Mouse (Mus musculus): ENCODE measurements around the gene Ect2l. TPM values are rescaled to one million over a fixed set of nuclear protein-coding genes. Genes with fewer than 3 reads are reported as not detected.
"Not testable (repeated sequence)": the region's sequence is repeated elsewhere in the genome, so short reads cannot be mapped to it uniquely, and the experiment has no call there.

Gene Ect2l
- polyA plus RNA-seq, 1 experiment from 2014 or later = 0.28 TPM

DNA sequence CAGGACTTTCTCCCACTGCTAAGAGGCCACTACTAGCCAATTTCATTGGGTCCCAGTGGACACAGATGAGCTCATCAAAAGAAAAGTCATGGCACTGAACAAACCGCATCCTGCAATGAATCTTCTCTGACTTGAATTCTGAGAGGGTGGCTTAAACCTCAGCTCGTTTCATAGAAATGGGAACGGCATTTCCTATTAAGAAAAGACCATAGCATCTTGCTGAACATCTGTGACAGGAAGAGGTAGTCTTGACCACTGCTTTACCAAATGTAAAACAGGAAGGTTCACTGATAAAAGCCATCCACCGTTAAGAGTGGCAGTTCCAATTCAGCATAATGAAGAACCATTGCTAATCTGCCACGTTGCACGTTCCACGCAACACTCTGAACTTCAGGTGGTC, 34.0 kb downstream of the Ect2l start:
- H3K4me1 ChIP-seq (ENCODE audit: control insufficient read depth, insufficient read depth, low read length) = no peaks in the 10 kb centered on the region
- no peak overlapping the region for H3K4me3 ChIP-seq (ENCODE audit: low read depth, low read length)
- no peaks in the 10 kb centered on the region for H3K27me3 ChIP-seq (ENCODE audit: control insufficient read depth, insufficient read depth, low read length)
- ATAC-seq (ENCODE audit: low read depth) = no peak
- H3K27ac ChIP-seq (ENCODE audit: low read depth, low read length) = no peak overlapping the region
- H3K36me3 ChIP-seq (ENCODE audit: control insufficient read depth, insufficient read depth, low read length) = no peaks in the 10 kb centered on the region
- H3K4me2 ChIP-seq (ENCODE audit: low read depth, low read length) = no peak overlapping the region
- H3K9ac ChIP-seq (replicated peaks; ENCODE audit: low read depth, low read length) = no peak overlapping the region
- H3K9me3 ChIP-seq (ENCODE audit: control insufficient read depth, low read length) = no peaks in the 10 kb centered on the region
- 90% methylated on average over 7 of the region's 7 CpGs for WGBS

DNA sequence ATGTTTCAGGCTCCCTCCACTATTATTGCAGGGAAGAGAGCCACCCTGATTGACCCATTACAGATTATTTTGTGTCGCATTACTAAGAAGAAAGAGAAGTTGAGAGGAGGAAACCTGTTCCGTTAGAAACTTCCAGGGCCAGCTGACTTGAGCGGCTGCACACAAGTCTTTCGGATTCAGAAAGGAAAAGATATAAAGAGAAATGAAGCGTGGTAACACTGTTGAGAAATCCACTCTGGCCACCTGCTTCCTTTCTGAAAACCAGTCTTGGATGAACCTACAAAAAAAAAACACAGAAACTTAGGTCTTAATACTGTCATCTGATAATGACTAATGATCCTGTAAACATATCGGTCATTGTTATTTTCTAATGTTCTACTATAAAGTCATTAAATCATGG, 35.6 kb downstream of the Ect2l start:
- Histone ChIP-seq H3K27me3 (ENCODE audit: control insufficient read depth, insufficient read depth, low read length) (no peaks in the 10 kb centered on the region), H3K36me3 (ENCODE audit: control insufficient read depth, insufficient read depth, low read length) (no peaks in the 10 kb centered on the region), H3K4me3 (ENCODE audit: low read depth, low read length) (no peak overlapping the region), H3K27ac (ENCODE audit: low read depth, low read length) (no peak overlapping the region), H3K9ac (replicated peaks; ENCODE audit: low read depth, low read length) (no peak overlapping the region), H3K4me2 (ENCODE audit: low read depth, low read length) (no peak overlapping the region), H3K9me3 (ENCODE audit: control insufficient read depth, low read length) (no peaks in the 10 kb centered on the region), H3K4me1 (ENCODE audit: control insufficient read depth, insufficient read depth, low read length) (no peaks in the 10 kb centered on the region)
- ATAC-seq (ENCODE audit: low read depth) = no peak
- WGBS = 89% methylated on average over 6 of the region's 6 CpGs

DNA sequence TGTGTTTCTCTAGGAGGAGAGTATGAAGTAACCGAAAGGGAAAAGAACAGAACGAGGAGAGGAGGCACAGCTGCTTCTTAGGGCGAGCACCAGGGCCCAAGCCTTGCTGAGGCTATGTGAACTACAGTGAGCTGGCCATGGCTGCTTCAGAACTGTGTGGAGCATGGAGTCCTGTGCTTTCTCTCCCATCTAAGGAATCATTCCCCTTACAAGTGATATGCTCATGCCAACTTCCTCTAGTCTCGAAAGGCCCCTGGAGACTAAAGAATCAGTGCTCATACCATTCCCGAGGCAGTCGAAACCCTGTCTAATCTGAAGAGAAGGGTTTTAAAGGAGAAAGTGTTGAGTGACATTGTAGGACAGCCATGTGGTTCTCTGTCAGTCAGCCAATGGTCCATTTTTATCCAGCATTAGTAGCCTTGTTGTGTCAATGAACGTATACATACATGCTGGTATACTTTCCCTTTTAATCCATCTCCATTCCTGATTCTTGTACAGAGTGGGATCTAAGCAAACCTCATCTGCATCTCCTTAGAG, 48.2 kb downstream of the Ect2l start:
- no peaks in the 10 kb centered on the region for H3K4me1 ChIP-seq (ENCODE audit: control insufficient read depth, insufficient read depth, low read length)
- H3K27ac ChIP-seq (ENCODE audit: low read depth, low read length) = no peak overlapping the region
- H3K27me3 ChIP-seq (ENCODE audit: control insufficient read depth, insufficient read depth, low read length) = no peaks in the 10 kb centered on the region
- H3K4me2 ChIP-seq (ENCODE audit: low read depth, low read length) = no peak overlapping the region
- no peak overlapping the region for H3K9ac ChIP-seq (replicated peaks; ENCODE audit: low read depth, low read length)
- H3K9me3 ChIP-seq (ENCODE audit: control insufficient read depth, low read length) = no peaks in the 10 kb centered on the region
- no peak for ATAC-seq (ENCODE audit: low read depth)
- no peaks in the 10 kb centered on the region for H3K36me3 ChIP-seq (ENCODE audit: control insufficient read depth, insufficient read depth, low read length)
- no peak overlapping the region for H3K4me3 ChIP-seq (ENCODE audit: low read depth, low read length)
- WGBS = 89% methylated on average over 7 of the region's 7 CpGs

DNA sequence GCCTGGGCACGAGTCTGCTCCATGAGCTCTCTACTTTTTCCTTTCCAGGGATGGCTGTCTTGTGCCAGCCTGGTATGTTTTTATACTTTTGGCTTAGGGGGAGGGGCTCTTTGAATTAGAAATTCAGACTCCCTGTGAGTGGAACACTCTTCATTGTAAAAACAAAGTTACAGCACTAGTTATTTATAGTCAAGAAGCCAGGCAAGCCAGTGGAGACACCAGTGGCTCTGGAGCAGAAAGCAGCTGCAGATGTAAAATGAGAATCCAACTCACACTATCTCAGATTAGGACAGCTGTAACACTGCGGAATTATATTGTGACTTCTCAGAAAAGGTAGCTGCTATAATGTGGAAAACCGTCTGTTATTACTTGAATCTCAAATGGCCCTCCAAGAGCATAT, 63.5 kb downstream of the Ect2l start:
- ATAC-seq (ENCODE audit: low read depth) = no peak
- no peak overlapping the region for H3K4me2 ChIP-seq (ENCODE audit: low read depth, low read length)
- 89% methylated on average over 3 of the region's 3 CpGs for WGBS
- no peak overlapping the region for H3K27ac ChIP-seq (ENCODE audit: low read depth, low read length)
- H3K9me3 ChIP-seq (ENCODE audit: control insufficient read depth, low read length) = no peaks in the 10 kb centered on the region
- no peaks in the 10 kb centered on the region for H3K27me3 ChIP-seq (ENCODE audit: control insufficient read depth, insufficient read depth, low read length)
- no peaks in the 10 kb centered on the region for H3K36me3 ChIP-seq (ENCODE audit: control insufficient read depth, insufficient read depth, low read length)
- H3K4me1 ChIP-seq (ENCODE audit: control insufficient read depth, insufficient read depth, low read length) = no peaks in the 10 kb centered on the region
- no peak overlapping the region for H3K4me3 ChIP-seq (ENCODE audit: low read depth, low read length)
- no peak overlapping the region for H3K9ac ChIP-seq (replicated peaks; ENCODE audit: low read depth, low read length)

DNA sequence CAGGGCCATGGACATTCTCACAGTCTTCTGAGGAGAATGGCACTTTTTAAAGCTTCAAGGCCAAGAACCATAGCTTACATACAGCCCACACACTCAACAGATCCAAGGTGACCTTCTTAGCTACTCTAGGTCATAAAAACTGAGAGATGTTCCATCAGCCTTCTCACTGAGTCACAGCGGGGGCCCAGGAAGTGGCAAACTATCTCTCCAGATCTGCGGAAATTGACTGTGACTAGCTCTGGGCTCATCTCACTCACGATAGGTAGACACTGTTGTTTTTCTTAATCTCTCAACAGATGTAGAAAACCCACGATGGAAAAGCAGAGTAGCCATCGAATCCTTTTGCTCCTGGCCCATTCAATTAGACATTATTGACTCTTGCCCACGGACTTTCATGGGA, 68.5 kb downstream of the Ect2l start:
- no peak overlapping the region for H3K27ac ChIP-seq (ENCODE audit: low read depth, low read length)
- 85% methylated on average over 6 of the region's 6 CpGs for WGBS
- ATAC-seq (ENCODE audit: low read depth) = no peak
- H3K27me3 ChIP-seq (ENCODE audit: control insufficient read depth, insufficient read depth, low read length) = no peaks in the 10 kb centered on the region
- H3K4me1 ChIP-seq (ENCODE audit: control insufficient read depth, insufficient read depth, low read length) = no peaks in the 10 kb centered on the region
- no peak overlapping the region for H3K9ac ChIP-seq (replicated peaks; ENCODE audit: low read depth, low read length)
- H3K4me3 ChIP-seq (ENCODE audit: low read depth, low read length) = no peak overlapping the region
- H3K36me3 ChIP-seq (ENCODE audit: control insufficient read depth, insufficient read depth, low read length) = no peaks in the 10 kb centered on the region
- H3K9me3 ChIP-seq (ENCODE audit: control insufficient read depth, low read length) = no peaks in the 10 kb centered on the region
- no peak overlapping the region for H3K4me2 ChIP-seq (ENCODE audit: low read depth, low read length)

DNA sequence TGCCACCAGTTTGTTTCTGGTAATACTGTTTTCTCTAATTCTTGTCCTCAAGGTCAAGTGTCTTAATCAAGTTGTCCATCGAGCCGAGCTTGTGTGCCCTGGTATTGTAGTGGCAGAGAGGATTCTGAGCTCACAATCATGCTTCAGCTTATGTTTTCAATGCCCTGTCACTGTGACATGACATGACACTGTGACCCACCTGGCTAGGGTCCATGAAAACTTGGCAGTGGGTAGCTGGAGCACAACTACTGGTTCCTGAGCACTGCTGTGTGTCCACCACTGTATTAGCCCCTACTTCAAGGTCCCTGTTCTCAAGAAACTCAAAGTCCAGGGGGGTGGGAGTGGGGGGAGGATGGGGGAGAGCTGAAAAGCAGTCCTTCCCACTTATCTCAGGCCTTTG, 69.3 kb downstream of the Ect2l start:
- H3K27me3 ChIP-seq (ENCODE audit: control insufficient read depth, insufficient read depth, low read length) = no peaks in the 10 kb centered on the region
- no peak overlapping the region for H3K4me3 ChIP-seq (ENCODE audit: low read depth, low read length)
- H3K9me3 ChIP-seq (ENCODE audit: control insufficient read depth, low read length) = no peaks in the 10 kb centered on the region
- H3K9ac ChIP-seq (replicated peaks; ENCODE audit: low read depth, low read length) = no peak overlapping the region
- WGBS = 95% methylated on average over 2 of the region's 2 CpGs
- H3K4me2 ChIP-seq (ENCODE audit: low read depth, low read length) = no peak overlapping the region
- ATAC-seq (ENCODE audit: low read depth) = no peak
- no peaks in the 10 kb centered on the region for H3K36me3 ChIP-seq (ENCODE audit: control insufficient read depth, insufficient read depth, low read length)
- no peak overlapping the region for H3K27ac ChIP-seq (ENCODE audit: low read depth, low read length)
- no peaks in the 10 kb centered on the region for H3K4me1 ChIP-seq (ENCODE audit: control insufficient read depth, insufficient read depth, low read length)

DNA sequence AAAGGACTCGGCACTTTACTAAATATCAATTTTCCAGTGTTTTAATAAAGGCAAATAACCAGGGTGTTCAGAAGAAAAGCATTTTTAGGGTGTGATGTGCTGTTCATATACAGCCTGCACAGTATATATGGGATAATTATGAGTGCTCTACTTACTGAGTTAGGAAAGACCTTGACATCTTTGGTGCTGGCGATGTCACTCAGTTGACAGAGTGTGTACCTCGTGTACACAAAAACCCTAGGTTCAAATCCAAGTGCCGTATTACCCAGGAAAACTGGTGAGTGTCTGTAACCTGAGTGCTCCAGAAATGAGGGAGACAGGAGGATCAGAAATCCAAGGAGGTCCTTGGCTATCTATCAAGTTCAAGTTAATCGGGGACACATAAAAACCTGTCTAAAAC, 71.1 kb downstream of the Ect2l start:
- peak overlapping the region; percentile 23; the same call in 1 of the 2 replicates for H3K4me2 ChIP-seq (ENCODE audit: low read depth, low read length)
- 85% methylated on average over 5 of the region's 5 CpGs for WGBS
- no peaks in the 10 kb centered on the region for H3K36me3 ChIP-seq (ENCODE audit: control insufficient read depth, insufficient read depth, low read length)
- peak overlapping the region; percentile 16; the same call in 1 of the 2 replicates for H3K4me3 ChIP-seq (ENCODE audit: low read depth, low read length)
- no peak overlapping the region for H3K27ac ChIP-seq (ENCODE audit: low read depth, low read length)
- no peak overlapping the region for H3K9ac ChIP-seq (replicated peaks; ENCODE audit: low read depth, low read length)
- no peaks in the 10 kb centered on the region for H3K27me3 ChIP-seq (ENCODE audit: control insufficient read depth, insufficient read depth, low read length)
- ATAC-seq (ENCODE audit: low read depth) = peak; percentile 54; the same call in 1 of the 2 replicates
- no peaks in the 10 kb centered on the region for H3K4me1 ChIP-seq (ENCODE audit: control insufficient read depth, insufficient read depth, low read length)
- no peaks in the 10 kb centered on the region for H3K9me3 ChIP-seq (ENCODE audit: control insufficient read depth, low read length)

DNA sequence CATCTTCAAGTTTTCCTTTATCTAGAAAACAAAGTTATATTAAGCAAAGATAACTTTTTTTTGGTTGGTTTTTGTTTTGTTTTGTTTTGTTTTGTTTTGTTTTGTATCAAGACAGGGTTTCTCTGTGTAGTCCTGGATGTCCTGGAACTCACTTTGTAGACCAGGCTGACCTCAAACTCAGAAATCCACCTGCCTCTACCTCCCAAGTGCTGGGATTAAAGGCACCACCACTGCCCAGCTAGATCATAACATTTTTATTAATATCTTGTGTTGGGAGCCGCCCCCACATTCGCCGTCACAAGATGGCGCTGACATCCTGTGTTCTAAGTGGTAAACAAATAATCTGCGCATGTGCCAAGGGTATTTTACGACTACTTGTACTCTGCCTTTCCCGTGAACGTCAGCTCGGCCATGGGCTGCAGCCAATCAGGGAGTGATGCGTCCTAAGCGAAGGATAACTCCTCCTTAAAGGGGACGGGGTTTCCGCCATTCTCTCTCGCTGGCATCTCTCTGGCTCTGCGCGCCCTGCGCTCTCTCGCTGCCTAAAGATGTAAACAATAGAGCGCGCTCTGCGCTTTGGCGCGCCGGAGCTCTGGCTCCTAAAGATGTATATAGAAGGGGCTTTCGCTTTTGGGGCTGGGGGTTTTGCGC, 71.7 kb downstream of the Ect2l start:
- H3K9me3 ChIP-seq (ENCODE audit: control insufficient read depth, low read length); H3K27me3 ChIP-seq (ENCODE audit: control insufficient read depth, insufficient read depth, low read length); H3K27ac ChIP-seq (ENCODE audit: low read depth, low read length); H3K4me2 ChIP-seq (ENCODE audit: low read depth, low read length); H3K9ac ChIP-seq (replicated peaks; ENCODE audit: low read depth, low read length); H3K36me3 ChIP-seq (ENCODE audit: control insufficient read depth, insufficient read depth, low read length); H3K4me1 ChIP-seq (ENCODE audit: control insufficient read depth, insufficient read depth, low read length): not testable (repeated sequence)
- peak; percentile 62 for ATAC-seq (ENCODE audit: low read depth)
- H3K4me3 ChIP-seq (ENCODE audit: low read depth, low read length) = peak overlapping the region; percentile 16; the same call in 1 of the 2 replicates
- WGBS = 62% methylated on average over 12 of the region's 26 CpGs

DNA sequence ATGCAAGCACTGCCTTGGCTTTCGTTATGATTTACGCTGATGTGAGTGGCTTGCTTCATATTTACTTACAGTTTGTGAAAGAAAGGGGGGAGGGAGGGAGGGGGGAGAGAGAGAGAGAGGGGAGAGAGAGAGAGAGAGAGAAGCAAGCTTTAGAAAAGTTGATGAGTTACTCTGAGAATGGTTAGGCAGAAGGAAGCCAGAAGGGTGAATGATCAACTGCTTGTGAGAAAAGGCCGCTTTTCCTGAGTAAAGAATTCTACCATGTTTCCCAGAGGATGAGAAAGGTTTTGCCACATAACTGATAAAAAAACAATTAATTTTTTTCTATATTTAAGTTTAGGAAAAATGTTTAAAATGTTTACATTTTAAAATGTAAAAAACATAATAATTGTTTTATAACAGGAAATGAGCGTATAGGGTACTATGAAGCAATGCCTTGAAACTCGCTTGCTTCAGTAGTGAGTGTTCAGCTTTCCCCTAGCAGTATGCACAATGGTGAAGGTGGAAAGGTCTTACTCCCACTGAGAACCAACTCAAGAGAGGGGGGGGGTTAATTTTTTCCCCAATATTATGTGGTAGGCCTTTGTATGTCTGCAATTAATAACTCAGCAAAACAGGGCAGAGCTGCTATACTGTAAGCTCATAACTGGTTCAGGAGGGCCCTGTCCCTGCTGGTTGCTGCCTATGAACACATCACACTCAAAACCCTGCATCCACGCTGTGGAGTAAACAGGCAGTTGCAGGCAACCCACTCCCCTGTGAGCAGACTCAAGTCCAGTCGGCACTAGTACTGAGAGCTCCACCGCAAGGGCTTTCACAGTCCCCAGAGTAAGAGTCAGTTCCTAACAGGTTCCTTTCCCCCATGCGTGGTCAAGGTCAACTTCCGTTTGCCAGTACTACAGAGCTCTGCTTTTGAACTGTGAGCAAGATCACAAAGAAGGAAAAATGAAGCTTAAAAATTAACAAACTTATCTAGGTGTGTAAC, 78.7 kb downstream of the Ect2l start:
- Histone ChIP-seq H3K4me2 (ENCODE audit: low read depth, low read length) (no peak overlapping the region), H3K36me3 (ENCODE audit: control insufficient read depth, insufficient read depth, low read length) (no peaks in the 10 kb centered on the region), H3K4me3 (ENCODE audit: low read depth, low read length) (no peak overlapping the region), H3K27me3 (ENCODE audit: control insufficient read depth, insufficient read depth, low read length) (no peaks in the 10 kb centered on the region), H3K9ac (replicated peaks; ENCODE audit: low read depth, low read length) (no peak overlapping the region), H3K27ac (ENCODE audit: low read depth, low read length) (no peak overlapping the region), H3K9me3 (ENCODE audit: control insufficient read depth, low read length) (no peaks in the 10 kb centered on the region), H3K4me1 (ENCODE audit: control insufficient read depth, insufficient read depth, low read length) (no peaks in the 10 kb centered on the region)
- 94% methylated on average over 10 of the region's 10 CpGs for WGBS
- ATAC-seq (ENCODE audit: low read depth) = 0 out of 2 replicates have a peak, but pooled peaks have one; percentile 31

All from neural tube, embryonic 14.5 days (tissue).